Mouse (Mus musculus): ENCODE results near the gene Kctd2. TPM values are rescaled to one million over a fixed set of nuclear protein-coding genes. Genes with fewer than 3 reads are reported as not detected.

The Kctd2 gene
- total and polyA plus RNA-seq, 3 experiments = 6.8 to 14.0 (median 13.7) TPM

DNA sequence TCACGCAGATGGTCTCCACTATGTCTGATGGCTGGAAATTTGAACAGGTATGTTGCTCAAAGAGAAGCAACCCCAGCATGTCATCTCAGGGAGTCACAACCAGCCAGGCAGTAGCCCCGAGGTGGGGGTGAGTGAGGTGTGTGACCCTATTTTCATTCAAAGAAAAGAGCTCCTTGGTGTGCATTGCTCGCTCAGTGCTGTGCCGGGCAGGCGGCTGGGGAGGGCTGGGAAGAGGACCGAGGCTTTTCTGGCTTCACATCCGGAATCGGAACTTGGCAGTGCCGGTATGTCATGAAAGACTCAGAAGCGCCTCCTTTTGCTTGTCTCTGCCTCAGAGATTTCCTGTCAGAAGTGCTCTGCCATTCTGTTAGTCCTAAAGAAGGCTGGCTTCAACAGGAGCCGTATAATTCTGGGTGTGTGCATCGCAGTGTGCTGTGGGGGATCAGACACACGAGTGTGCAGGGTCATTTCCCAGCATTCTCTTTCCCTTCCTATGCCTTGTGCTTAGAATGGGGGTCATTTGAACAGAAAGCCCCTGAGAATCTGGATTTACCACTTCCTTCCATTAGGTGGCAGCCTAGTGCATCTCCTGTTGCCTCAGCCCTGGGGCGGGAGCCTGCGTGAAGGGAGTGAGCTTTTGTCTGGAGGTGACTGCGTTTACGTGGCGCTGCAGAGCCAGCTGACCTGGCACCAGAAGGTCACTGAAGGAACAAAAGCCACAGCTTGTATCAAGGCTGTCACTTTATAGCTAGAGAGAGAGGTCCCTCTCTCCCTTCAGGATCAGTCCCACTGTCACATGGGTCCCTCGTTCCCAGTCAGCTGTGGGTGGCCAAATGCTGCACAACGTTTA lies 7.8 kb downstream of the Kctd2 start (continued):
- peak; percentile 49 for TF ChIP-seq HCFC1 (IDR thresholded peaks at IDR 0.05; ENCODE audit: low read depth, low read length)
- no peak for TF ChIP-seq JUN (IDR thresholded peaks at IDR 0.05; ENCODE audit: insufficient read depth, low read depth, low read length)

DNA sequence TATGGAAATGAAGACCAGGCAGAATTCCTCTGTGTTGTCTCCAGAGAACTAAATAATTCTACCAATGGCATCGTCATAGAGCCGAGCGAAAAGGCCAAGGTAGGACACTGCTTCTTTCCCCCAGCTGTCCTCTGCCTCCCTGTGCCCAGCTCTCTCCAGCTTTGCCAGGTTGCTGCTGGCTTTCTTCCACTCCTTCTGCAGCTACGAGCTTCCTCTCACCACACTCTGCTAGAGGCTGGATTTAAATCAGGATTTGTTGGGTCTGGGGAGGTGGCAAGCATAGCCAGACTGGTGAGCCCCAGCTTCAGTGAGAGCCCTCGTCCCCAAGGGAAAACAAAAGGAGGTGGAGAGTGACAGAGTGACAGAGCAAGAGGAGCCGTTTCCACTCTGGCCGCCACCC lies 9.4 kb downstream of the Kctd2 start:
- peaks cover 40 to 88% of the 10 kb centered on the region in 2 experiments for H3K36me3 ChIP-seq (replicated peaks in 1 of 2; ENCODE audit: control insufficient read depth in 1 of 2, insufficient read depth in 1 of 2, low read length in 1 of 2)
- no peak overlapping the region for H3K4me3 ChIP-seq (replicated peaks in 1 of 3; ENCODE audit: low read depth in 2 of 3, low read length in 2 of 3, poor library complexity in 1 of 3)
- H3K27me3 ChIP-seq (replicated peaks) = no peaks in the 10 kb centered on the region
- DNase-seq (ENCODE audit: extremely low read depth) = no peak
- no peak for TF ChIP-seq TCF12 (IDR thresholded peaks at IDR 0.05; ENCODE audit: low read depth, low read length)
- TF ChIP-seq MEF2A (IDR thresholded peaks at IDR 0.05; ENCODE audit: borderline replicate concordance, low read depth, low read length) = no peak
- H3K27ac ChIP-seq (ENCODE audit: insufficient read depth, low read depth) = no peak overlapping the region
- no peak overlapping the region for H3K9ac ChIP-seq (ENCODE audit: insufficient read depth, low read depth)
- dilution Hi-C loops (cut with MboI; ENCODE audit: extremely low pct_ligation_motif_present, extremely low pct_unique_long_range_greater_than_20kb, low sequenced_read_pairs) (no loop called here), in situ Hi-C loops (cut with MboI; ENCODE audit: low pct_ligation_motif_present, low pct_unique_long_range_greater_than_20kb, low sequenced_read_pairs) (no loop called here)
- H3K4me1 ChIP-seq (ENCODE audit: control insufficient read depth in 1 of 2, insufficient read depth in 2 of 2) = peaks cover 2 to 6% of the 10 kb centered on the region in 2 experiments; a peak in 3 of 4 replicates
- H3K79me2 ChIP-seq (replicated peaks; ENCODE audit: control insufficient read depth, extremely low read depth, insufficient read depth, poor library complexity, severe bottlenecking) = no peaks in the 10 kb centered on the region
- H3K9me3 ChIP-seq (replicated peaks; ENCODE audit: low read length) = no peaks in the 10 kb centered on the region
- no peak overlapping the region for H3K4me2 ChIP-seq (ENCODE audit: insufficient read depth, low read depth, poor library complexity, severe bottlenecking)

DNA sequence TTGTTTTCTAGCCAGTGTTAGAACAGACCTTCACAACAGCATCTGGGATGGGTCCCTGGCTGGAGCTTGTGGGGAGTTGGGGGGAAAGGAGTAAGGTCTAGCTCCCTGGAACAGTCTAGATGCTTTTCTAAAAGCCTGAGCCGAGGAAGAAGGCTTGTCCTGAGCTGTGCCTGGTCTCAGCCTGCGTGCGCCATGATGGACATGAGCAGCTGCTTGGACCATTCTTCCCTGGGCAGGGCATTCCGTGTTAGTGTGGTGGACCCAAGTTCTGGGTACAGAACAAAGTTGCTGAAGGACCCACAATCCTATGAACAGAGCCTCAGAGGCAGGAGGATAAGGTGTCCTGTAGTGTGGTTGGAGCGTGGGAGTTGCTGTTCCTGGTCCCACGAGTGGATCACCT lies 10.6 kb downstream of the Kctd2 start:
- no peak for DNase-seq (ENCODE audit: extremely low read depth)
- in situ Hi-C loops (cut with MboI; ENCODE audit: low pct_ligation_motif_present, low pct_unique_long_range_greater_than_20kb, low sequenced_read_pairs) = no loop called here
- H3K36me3 ChIP-seq (replicated peaks in 1 of 2; ENCODE audit: control insufficient read depth in 1 of 2, insufficient read depth in 1 of 2, low read length in 1 of 2) = peaks cover 40 to 77% of the 10 kb centered on the region in 2 experiments

More for the DNA sequence above, 10.6 kb downstream of the Kctd2 start:
- no peaks in the 10 kb centered on the region for H3K27me3 ChIP-seq (replicated peaks)
- H3K27ac ChIP-seq (ENCODE audit: insufficient read depth, low read depth) = no peak overlapping the region
- peaks cover 2 to 6% of the 10 kb centered on the region in 2 experiments; a peak in 3 of 4 replicates for H3K4me1 ChIP-seq (ENCODE audit: control insufficient read depth in 1 of 2, insufficient read depth in 2 of 2)
- no peaks in the 10 kb centered on the region for H3K79me2 ChIP-seq (replicated peaks; ENCODE audit: control insufficient read depth, extremely low read depth, insufficient read depth, poor library complexity, severe bottlenecking)
- no peak overlapping the region for H3K9ac ChIP-seq (ENCODE audit: insufficient read depth, low read depth)
- no peaks in the 10 kb centered on the region for H3K9me3 ChIP-seq (replicated peaks; ENCODE audit: low read length)
- no peak overlapping the region for H3K4me2 ChIP-seq (ENCODE audit: insufficient read depth, low read depth, poor library complexity, severe bottlenecking)
- dilution Hi-C loops (cut with MboI; ENCODE audit: extremely low pct_ligation_motif_present, extremely low pct_unique_long_range_greater_than_20kb, low sequenced_read_pairs) = no loop called here
- no peak overlapping the region for H3K4me3 ChIP-seq (replicated peaks in 1 of 3; ENCODE audit: low read depth in 2 of 3, low read length in 2 of 3, poor library complexity in 1 of 3)
- no peak for TF ChIP-seq ZC3H11A (IDR thresholded peaks at IDR 0.05; ENCODE audit: low read depth, low read length)
- no peak for TF ChIP-seq CHD1 (IDR thresholded peaks at IDR 0.05; ENCODE audit: low read depth, low read length)
- TF ChIP-seq IRF4 (IDR thresholded peaks at IDR 0.05; ENCODE audit: low read depth, low read length) = no peak
- TF ChIP-seq USF2 (conservative IDR thresholded peaks at IDR 0.05; ENCODE audit: low read depth, low read length) = no peak
- no peak for TF ChIP-seq JUND (conservative IDR thresholded peaks at IDR 0.05; ENCODE audit: low read depth, low read length)
- no peak for TF ChIP-seq POLR2A (IDR thresholded peaks at IDR 0.05; ENCODE audit: low read depth, low read length)
- TF ChIP-seq MAFK (IDR thresholded peaks at IDR 0.05; ENCODE audit: insufficient replicate concordance, low read length) = no peak
- TF ChIP-seq CHD2 (IDR thresholded peaks at IDR 0.05; ENCODE audit: low read length) = no peak
- TF ChIP-seq MAZ (IDR thresholded peaks at IDR 0.05; ENCODE audit: low read depth, low read length) = no peak
- no peak for TF ChIP-seq USF1 (IDR thresholded peaks at IDR 0.05; ENCODE audit: low read depth, low read length)
- TF ChIP-seq NRF1 (IDR thresholded peaks at IDR 0.05; ENCODE audit: low read depth, low read length) = no peak
- no peak for TF ChIP-seq RCOR1 (conservative IDR thresholded peaks at IDR 0.05; ENCODE audit: low read depth, low read length)
- TF ChIP-seq ETS1 (conservative IDR thresholded peaks at IDR 0.05; ENCODE audit: low read depth, low read length) = no peak
- TF ChIP-seq HCFC1 (IDR thresholded peaks at IDR 0.05; ENCODE audit: low read depth, low read length) = no peak
- TF ChIP-seq KAT2A (IDR thresholded peaks at IDR 0.05; ENCODE audit: insufficient replicate concordance, low read length) = no peak
- no peak for TF ChIP-seq ZKSCAN1 (IDR thresholded peaks at IDR 0.05; ENCODE audit: borderline replicate concordance, low read depth, low read length)
- TF ChIP-seq ELF1 (IDR thresholded peaks at IDR 0.05; ENCODE audit: low read depth, low read length) = no peak

Measured in CH12.LX (cell line).